Mouse (Mus musculus): ENCODE data around the gene Prkar2b. TPM values are rescaled to one million over a fixed set of nuclear protein-coding genes. Genes with fewer than 3 reads are reported as not detected.
A peak's percentile ranks its signal among the peaks of the same experiment; 100 is the strongest.

The Prkar2b gene
- polyA plus RNA-seq, 1 experiment from 2014 or later: 50.1 TPM

DNA sequence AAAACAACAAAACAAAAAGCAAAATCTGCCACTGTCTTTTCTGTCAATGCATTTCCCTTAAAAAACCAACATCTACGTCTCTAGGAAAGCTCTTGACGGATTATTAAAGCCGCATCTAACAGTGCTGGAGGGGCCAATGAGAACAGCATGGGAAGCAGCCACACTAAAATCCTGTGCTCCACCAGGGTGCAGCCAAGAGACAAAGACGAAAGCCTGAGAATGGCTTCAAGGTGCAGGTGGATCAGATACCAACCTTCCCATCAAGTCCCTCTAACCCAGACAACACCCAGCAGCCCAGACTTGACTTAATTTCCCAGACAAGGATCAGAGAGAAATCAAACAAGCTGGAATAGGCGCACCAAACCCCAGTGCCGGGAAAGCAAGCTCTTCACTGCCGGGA lies 84.6 kb downstream of the Prkar2b start:
- H3K36me3 ChIP-seq (ENCODE audit: control insufficient read depth, insufficient read depth, low read length): no peaks in the 10 kb centered on the region
- no peak overlapping the region for H3K9ac ChIP-seq (ENCODE audit: low read length)
- H3K27ac ChIP-seq (ENCODE audit: low read depth, low read length): no peak overlapping the region
- no peaks in the 10 kb centered on the region for H3K9me3 ChIP-seq (ENCODE audit: control insufficient read depth, low read length)
- H3K4me1 ChIP-seq (replicated peaks; ENCODE audit: control insufficient read depth, insufficient read depth, low read length): no peaks in the 10 kb centered on the region
- ATAC-seq (replicated peaks; ENCODE audit: low FRiP score) (no peak), DNase-seq (ENCODE audit: low spot score) (no peak)
- H3K4me2 ChIP-seq (ENCODE audit: low read depth, low read length, severe bottlenecking): no peak overlapping the region
- H3K27me3 ChIP-seq (ENCODE audit: control insufficient read depth, insufficient read depth, low read length): no peaks in the 10 kb centered on the region
- WGBS: 58% methylated on average over 7 of the region's 7 CpGs
- no peak overlapping the region for H3K4me3 ChIP-seq (ENCODE audit: low read depth, low read length)

DNA sequence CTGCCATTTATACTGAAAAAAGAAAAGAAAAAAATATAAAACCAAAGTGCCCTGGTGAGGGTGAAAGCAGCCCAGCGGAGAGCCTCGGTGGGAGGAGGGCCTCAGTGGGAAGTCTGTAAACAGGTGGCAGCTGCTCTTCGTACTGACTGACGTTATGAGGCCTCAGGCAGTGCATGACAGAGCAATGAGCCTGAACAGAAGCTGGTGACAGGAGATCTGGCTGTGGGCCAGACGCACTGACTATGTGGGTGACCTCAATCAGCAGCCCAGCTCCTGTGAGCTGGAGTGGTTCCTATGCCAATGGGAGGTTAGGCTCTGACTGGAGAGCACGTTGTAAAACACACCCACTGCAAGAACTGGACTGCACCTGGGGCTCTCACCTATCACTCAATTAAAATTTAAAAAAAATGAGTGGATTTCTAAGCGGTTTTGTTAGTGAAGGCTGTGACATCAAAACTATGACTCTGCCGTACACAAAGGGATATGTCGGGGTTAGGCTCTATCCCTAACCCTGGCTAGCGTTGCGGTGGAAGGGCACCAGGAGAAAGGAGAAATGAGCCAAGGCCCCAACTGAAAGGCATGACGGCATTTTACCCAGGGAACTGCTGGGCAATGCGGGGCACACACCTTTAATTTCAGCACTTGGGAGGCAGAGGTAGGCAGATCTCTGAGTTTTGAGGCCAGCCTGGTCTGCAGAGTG lies 87.5 kb downstream of the Prkar2b start:
- H3K4me3 ChIP-seq (ENCODE audit: low read depth, low read length): no peak overlapping the region
- H3K27me3 ChIP-seq (ENCODE audit: control insufficient read depth, insufficient read depth, low read length): no peaks in the 10 kb centered on the region
- H3K9ac ChIP-seq (ENCODE audit: low read length): no peak overlapping the region
- WGBS: 69% methylated on average over 13 of the region's 13 CpGs
- no peak overlapping the region for H3K27ac ChIP-seq (ENCODE audit: low read depth, low read length)
- H3K36me3 ChIP-seq (ENCODE audit: control insufficient read depth, insufficient read depth, low read length): no peaks in the 10 kb centered on the region
- no peaks in the 10 kb centered on the region for H3K9me3 ChIP-seq (ENCODE audit: control insufficient read depth, low read length)
- ATAC-seq (replicated peaks; ENCODE audit: low FRiP score) (peak; percentile 76), DNase-seq (ENCODE audit: low spot score) (peak; percentile 71)
- H3K4me2 ChIP-seq (ENCODE audit: low read depth, low read length, severe bottlenecking): no peak overlapping the region
- no peaks in the 10 kb centered on the region for H3K4me1 ChIP-seq (replicated peaks; ENCODE audit: control insufficient read depth, insufficient read depth, low read length)

DNA sequence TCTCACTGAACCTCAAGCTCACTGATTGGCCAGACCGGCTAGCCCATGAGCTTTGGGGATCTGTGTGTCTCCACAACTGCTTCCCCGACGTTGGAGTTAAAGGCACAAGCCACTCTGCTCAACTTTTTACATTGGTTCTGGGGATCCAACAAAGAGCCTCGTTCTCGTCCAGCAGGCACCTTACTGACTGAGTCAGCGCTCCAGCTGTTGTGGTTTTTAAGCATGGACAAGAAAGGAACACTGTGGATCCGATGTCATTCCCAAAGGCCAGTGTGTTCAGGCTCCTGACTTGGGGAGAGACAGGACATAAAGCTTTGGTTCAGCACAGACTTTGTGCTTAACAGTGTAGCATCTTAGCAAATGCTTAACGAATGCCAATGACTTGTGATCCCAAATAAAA lies 89.5 kb downstream of the Prkar2b start:
- Histone ChIP-seq H3K27me3 (ENCODE audit: control insufficient read depth, insufficient read depth, low read length) (no peaks in the 10 kb centered on the region), H3K4me1 (replicated peaks; ENCODE audit: control insufficient read depth, insufficient read depth, low read length) (no peaks in the 10 kb centered on the region), H3K27ac (ENCODE audit: low read depth, low read length) (no peak overlapping the region), H3K9ac (ENCODE audit: low read length) (no peak overlapping the region), H3K4me3 (ENCODE audit: low read depth, low read length) (no peak overlapping the region), H3K9me3 (ENCODE audit: control insufficient read depth, low read length) (no peaks in the 10 kb centered on the region), H3K4me2 (ENCODE audit: low read depth, low read length, severe bottlenecking) (no peak overlapping the region), H3K36me3 (ENCODE audit: control insufficient read depth, insufficient read depth, low read length) (no peaks in the 10 kb centered on the region)
- DNase-seq (ENCODE audit: low spot score) (no peak), ATAC-seq (replicated peaks; ENCODE audit: low FRiP score) (no peak)
- 88% methylated on average over 8 of the region's 8 CpGs for WGBS

DNA sequence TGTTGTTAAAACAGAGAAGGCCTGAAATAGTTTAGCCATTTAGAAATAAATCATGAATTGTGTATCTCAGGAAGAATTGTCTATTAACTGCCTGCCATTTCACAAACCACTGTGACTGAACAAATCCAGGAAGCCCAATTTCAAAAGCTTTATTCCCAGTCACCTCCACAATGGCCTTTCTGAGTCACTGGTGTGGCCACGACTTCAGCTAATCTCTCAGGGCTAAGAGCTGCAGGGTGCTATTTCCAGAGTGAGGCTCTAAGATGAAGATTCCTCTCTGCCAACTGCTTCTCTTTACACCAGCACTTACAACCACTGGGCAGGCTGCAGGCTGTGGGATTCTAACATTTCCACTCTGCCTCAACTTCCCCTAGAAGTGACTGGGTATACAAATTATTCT lies 92.0 kb downstream of the Prkar2b start:
- Histone ChIP-seq H3K9me3 (ENCODE audit: control insufficient read depth, low read length) (no peaks in the 10 kb centered on the region), H3K4me2 (ENCODE audit: low read depth, low read length, severe bottlenecking) (no peak overlapping the region), H3K4me3 (ENCODE audit: low read depth, low read length) (no peak overlapping the region), H3K9ac (ENCODE audit: low read length) (no peak overlapping the region), H3K4me1 (replicated peaks; ENCODE audit: control insufficient read depth, insufficient read depth, low read length) (no peaks in the 10 kb centered on the region), H3K27me3 (ENCODE audit: control insufficient read depth, insufficient read depth, low read length) (no peaks in the 10 kb centered on the region), H3K36me3 (ENCODE audit: control insufficient read depth, insufficient read depth, low read length) (no peaks in the 10 kb centered on the region), H3K27ac (ENCODE audit: low read depth, low read length) (no peak overlapping the region)
- DNase-seq (ENCODE audit: low spot score) (no peak), ATAC-seq (replicated peaks; ENCODE audit: low FRiP score) (no peak)
- 9% methylated on average over 1 of the region's 1 CpGs for WGBS

DNA sequence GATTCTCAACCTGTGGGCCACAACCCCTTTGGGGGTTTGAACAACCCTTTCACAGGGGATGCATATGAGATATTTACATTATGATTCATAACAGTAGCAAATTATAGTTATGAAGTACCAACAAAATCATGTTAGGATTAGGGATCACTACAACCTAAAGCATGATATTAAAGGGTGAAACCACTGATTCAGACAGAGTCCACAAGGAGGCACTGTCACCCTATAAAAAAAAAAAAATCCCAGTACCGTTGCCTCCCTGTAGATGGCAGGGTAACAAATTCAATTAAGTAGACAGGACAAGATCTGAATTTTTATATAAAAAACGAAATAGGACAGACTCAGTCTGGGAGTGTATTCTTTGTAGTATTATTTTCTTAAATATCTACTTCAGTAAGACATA lies 93.6 kb downstream of the Prkar2b start:
- Histone ChIP-seq H3K9me3 (ENCODE audit: control insufficient read depth, low read length) (no peaks in the 10 kb centered on the region), H3K36me3 (ENCODE audit: control insufficient read depth, insufficient read depth, low read length) (no peaks in the 10 kb centered on the region), H3K4me1 (replicated peaks; ENCODE audit: control insufficient read depth, insufficient read depth, low read length) (no peaks in the 10 kb centered on the region), H3K27me3 (ENCODE audit: control insufficient read depth, insufficient read depth, low read length) (no peaks in the 10 kb centered on the region), H3K4me2 (ENCODE audit: low read depth, low read length, severe bottlenecking) (no peak overlapping the region), H3K27ac (ENCODE audit: low read depth, low read length) (no peak overlapping the region), H3K9ac (ENCODE audit: low read length) (no peak overlapping the region), H3K4me3 (ENCODE audit: low read depth, low read length) (no peak overlapping the region)
- no peak for DNase-seq (ENCODE audit: low spot score)
- peak; percentile 49; the same call in 1 of the 2 replicates for ATAC-seq (replicated peaks; ENCODE audit: low FRiP score)
- WGBS: 15% methylated on average over 2 of the region's 2 CpGs

DNA sequence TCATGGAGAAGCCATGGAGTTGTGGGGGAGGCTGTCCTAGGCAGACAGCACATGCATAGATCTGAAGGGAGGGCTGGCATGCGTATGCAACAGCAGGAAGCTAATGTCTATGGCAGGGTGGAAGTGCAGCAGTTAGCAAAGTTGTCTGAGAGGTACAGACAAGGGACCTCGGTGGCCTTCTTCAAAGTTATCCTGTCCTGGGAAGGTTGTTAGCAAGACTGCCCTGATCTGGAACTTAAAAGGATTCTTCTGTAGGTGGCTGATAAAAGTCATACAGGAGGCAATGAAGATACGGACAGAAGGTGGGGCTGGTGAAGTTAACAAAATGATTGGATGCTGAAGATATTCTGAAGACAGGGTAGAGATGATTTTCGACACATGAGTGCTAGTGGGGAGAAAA lies 94.7 kb downstream of the Prkar2b start:
- H3K4me2 ChIP-seq (ENCODE audit: low read depth, low read length, severe bottlenecking): no peak overlapping the region
- no peaks in the 10 kb centered on the region for H3K4me1 ChIP-seq (replicated peaks; ENCODE audit: control insufficient read depth, insufficient read depth, low read length)
- no peaks in the 10 kb centered on the region for H3K9me3 ChIP-seq (ENCODE audit: control insufficient read depth, low read length)
- H3K9ac ChIP-seq (ENCODE audit: low read length): no peak overlapping the region
- WGBS: 93% methylated on average over 4 of the region's 4 CpGs
- no peak for DNase-seq (ENCODE audit: low spot score)
- no peak overlapping the region for H3K4me3 ChIP-seq (ENCODE audit: low read depth, low read length)
- H3K27me3 ChIP-seq (ENCODE audit: control insufficient read depth, insufficient read depth, low read length): no peaks in the 10 kb centered on the region
- no peaks in the 10 kb centered on the region for H3K36me3 ChIP-seq (ENCODE audit: control insufficient read depth, insufficient read depth, low read length)
- no peak for ATAC-seq (replicated peaks; ENCODE audit: low FRiP score)
- H3K27ac ChIP-seq (ENCODE audit: low read depth, low read length): no peak overlapping the region

DNA sequence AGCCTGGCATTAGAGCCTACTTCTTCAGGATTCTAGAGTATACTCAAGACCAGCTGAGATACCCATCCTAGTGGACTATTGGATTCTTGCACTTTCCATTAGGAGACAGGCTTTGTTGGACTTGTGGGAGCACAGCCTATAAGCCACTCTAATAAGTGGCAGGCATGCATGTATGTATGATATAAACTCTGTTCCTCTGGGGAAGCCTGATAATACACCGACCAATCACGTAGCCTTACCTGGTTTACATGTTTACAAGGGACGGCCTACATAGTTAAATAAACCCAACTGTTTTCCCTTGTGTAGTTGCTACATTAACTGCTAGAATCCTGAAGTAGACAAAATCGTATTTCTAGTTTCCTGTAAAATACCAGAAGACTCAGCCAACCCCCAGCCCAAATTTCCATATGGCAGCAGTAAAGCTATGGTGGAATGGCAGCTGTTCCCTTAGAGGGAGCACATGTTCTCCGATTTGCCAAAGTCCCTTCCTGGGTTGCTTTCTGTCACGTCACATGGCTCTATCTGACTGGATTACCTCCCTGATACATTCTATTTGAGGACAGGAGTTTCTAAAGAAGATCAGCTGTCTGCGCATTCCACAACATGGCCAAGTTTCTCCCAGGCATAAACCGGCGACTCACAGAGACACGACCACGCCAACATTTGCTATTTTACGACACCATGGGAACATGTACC lies 95.4 kb downstream of the Prkar2b start:
- no peak overlapping the region for H3K27ac ChIP-seq (ENCODE audit: low read depth, low read length)
- H3K4me2 ChIP-seq (ENCODE audit: low read depth, low read length, severe bottlenecking): no peak overlapping the region
- WGBS: 95% methylated on average over 12 of the region's 12 CpGs
- no peak overlapping the region for H3K4me3 ChIP-seq (ENCODE audit: low read depth, low read length)
- no peaks in the 10 kb centered on the region for H3K27me3 ChIP-seq (ENCODE audit: control insufficient read depth, insufficient read depth, low read length)
- no peak overlapping the region for H3K9ac ChIP-seq (ENCODE audit: low read length)
- H3K4me1 ChIP-seq (replicated peaks; ENCODE audit: control insufficient read depth, insufficient read depth, low read length): no peaks in the 10 kb centered on the region
- no peaks in the 10 kb centered on the region for H3K9me3 ChIP-seq (ENCODE audit: control insufficient read depth, low read length)
- no peak for DNase-seq (ENCODE audit: low spot score)
- no peak for ATAC-seq (replicated peaks; ENCODE audit: low FRiP score)
- no peaks in the 10 kb centered on the region for H3K36me3 ChIP-seq (ENCODE audit: control insufficient read depth, insufficient read depth, low read length)

DNA sequence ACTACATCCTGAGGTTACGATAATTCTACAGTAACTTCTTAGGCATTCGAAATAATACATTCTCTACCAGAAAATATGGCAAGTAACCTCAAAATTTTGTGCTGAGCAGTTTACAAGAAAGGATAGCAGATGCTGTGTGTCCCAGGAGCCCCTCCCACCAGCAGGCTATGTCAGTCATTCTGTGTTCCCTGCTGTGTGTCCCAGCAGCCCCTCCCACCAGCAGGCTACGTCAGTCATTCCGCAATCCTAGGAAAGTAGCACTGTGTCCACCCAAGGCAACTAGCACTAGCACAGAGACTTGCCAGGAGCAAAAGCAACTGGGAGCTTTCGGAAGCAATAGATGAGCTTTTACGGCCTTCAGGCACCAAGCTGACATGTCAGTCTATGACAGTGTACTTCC lies 97.0 kb downstream of the Prkar2b start:
- Histone ChIP-seq H3K9ac (ENCODE audit: low read length) (no peak overlapping the region), H3K27me3 (ENCODE audit: control insufficient read depth, insufficient read depth, low read length) (no peaks in the 10 kb centered on the region), H3K4me1 (replicated peaks; ENCODE audit: control insufficient read depth, insufficient read depth, low read length) (no peaks in the 10 kb centered on the region), H3K36me3 (ENCODE audit: control insufficient read depth, insufficient read depth, low read length) (no peaks in the 10 kb centered on the region), H3K4me3 (ENCODE audit: low read depth, low read length) (no peak overlapping the region), H3K4me2 (ENCODE audit: low read depth, low read length, severe bottlenecking) (no peak overlapping the region), H3K9me3 (ENCODE audit: control insufficient read depth, low read length) (no peaks in the 10 kb centered on the region), H3K27ac (ENCODE audit: low read depth, low read length) (no peak overlapping the region)
- DNase-seq (ENCODE audit: low spot score) (no peak), ATAC-seq (replicated peaks; ENCODE audit: low FRiP score) (no peak)
- WGBS: 86% methylated on average over 6 of the region's 6 CpGs

DNA sequence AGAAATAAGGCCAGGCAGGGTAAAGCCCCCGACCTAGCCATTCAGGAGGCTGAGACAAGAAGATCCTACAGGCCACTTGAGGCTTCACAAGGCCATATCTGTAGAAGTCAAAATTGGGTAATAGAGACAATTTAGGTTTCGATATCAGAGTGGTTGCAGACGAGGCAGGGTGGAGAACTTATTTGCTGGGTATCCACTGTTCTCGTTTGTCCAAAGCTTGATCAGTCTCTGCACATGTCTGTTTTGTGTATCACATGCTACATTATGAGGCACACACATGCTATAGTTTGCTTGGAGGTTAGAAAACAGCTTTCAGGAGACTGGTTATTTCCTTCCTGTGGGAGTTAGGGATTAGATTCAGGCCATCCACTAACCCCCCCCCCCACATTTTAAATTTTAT lies 105.3 kb downstream of the Prkar2b start:
- 86% methylated on average over 4 of the region's 4 CpGs for WGBS
- Histone ChIP-seq H3K27ac (ENCODE audit: low read depth, low read length) (no peak overlapping the region), H3K4me1 (replicated peaks; ENCODE audit: control insufficient read depth, insufficient read depth, low read length) (no peaks in the 10 kb centered on the region), H3K9me3 (ENCODE audit: control insufficient read depth, low read length) (no peaks in the 10 kb centered on the region), H3K4me3 (ENCODE audit: low read depth, low read length) (no peak overlapping the region), H3K4me2 (ENCODE audit: low read depth, low read length, severe bottlenecking) (no peak overlapping the region), H3K9ac (ENCODE audit: low read length) (no peak overlapping the region), H3K36me3 (ENCODE audit: control insufficient read depth, insufficient read depth, low read length) (no peaks in the 10 kb centered on the region), H3K27me3 (ENCODE audit: control insufficient read depth, insufficient read depth, low read length) (no peaks in the 10 kb centered on the region)
- ATAC-seq (replicated peaks; ENCODE audit: low FRiP score): no peak
- DNase-seq (ENCODE audit: low spot score): no peak

Measured in forebrain, embryonic 11.5 days (tissue).